Mouse (Mus musculus) thymus, adult 2 months (tissue): ENCODE results near the gene Entpd5.

ENCODE experiments used
- CTCF ChIP-seq: fragments of 200-500 bp; IDR thresholded peaks from 2 replicates; pipeline ENCODE4 v1.5.1; 2012; ENCODE audit warnings: mild to moderate bottlenecking, control low read depth, low read length, moderate library complexity, borderline replicate concordance; ENCODE audit not compliant: control insufficient read depth, poor library complexity, insufficient read depth; ENCODE audit errors: extremely low read depth
- POLR2A ChIP-seq: fragments of 200-500 bp; IDR thresholded peaks from 2 replicates; pipeline ENCODE4 v1.6.1; 2012; ENCODE audit warnings: mild to moderate bottlenecking, low read length, control low read depth, moderate library complexity; ENCODE audit not compliant: control insufficient read depth, poor library complexity, insufficient read depth; ENCODE audit errors: extremely low read depth

DNA sequence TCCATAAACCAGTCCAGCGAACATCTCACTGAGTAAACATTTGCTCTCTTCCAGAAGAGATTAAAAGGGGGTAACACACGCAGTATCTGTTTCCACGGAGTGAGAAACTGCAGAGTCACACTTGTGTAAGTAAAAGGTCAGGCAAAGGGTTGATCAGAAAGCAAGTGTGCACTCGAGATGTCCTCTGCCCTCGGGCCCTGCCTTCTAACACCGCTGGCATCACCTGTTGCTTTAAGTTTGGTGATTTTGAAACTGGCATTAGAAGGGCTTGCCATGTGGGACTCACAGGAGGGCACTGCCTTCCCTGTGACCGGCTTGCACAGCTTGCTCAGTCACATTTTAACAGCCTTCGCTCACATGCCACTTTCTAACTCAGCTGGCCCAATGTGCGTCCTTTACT is 9.2 kb downstream of the Entpd5 start:
- TF ChIP-seq CTCF (no peak), POLR2A (no peak)
